Comparison of ENCODE assay signal across 8 mouse cellular contexts in genomic region chr14:61571366-61571765, GRCm38 (mm10). TPM values are rescaled to one million over a fixed set of nuclear protein-coding genes. Genes with fewer than 3 reads are reported as not detected.
A peak's percentile ranks its signal among the peaks of the same experiment; 100 is the strongest.
DNase-seq lines count a peak whose midpoint lies in the region; ATAC-seq lines count a peak whose summit lies in the region.

No protein-coding gene starts in this region.

- peak; percentile 79 for DNase-seq in ES-CJ7 (ENCODE audit: low read depth, low spot score)
- peak; percentile 70 for DNase-seq in adrenal gland, adult 8-10 months
- peak; percentile 85 for DNase-seq in embryonic facial prominence, embryonic 10.5 days (ENCODE audit: low spot score)
- DNase-seq in layer of hippocampus, adult 9-11 months: peak; percentile 76
- DNase-seq in lung, postnatal 4 days: peak; percentile 84 to 89
- DNase-seq in skeletal muscle tissue, adult 2 months (ENCODE audit: low read depth, low spot score): peak; percentile 77

- no peak overlapping the region for H3K9ac ChIP-seq in heart, embryonic 15.5 days

- no peak overlapping the region for H3K4me3 ChIP-seq in embryonic facial prominence, embryonic 10.5 days
- no peak overlapping the region for H3K4me3 ChIP-seq in heart, embryonic 15.5 days

- 18% methylated on average over 4 of the region's 4 CpGs for WGBS in embryonic facial prominence, embryonic 10.5 days
- 8% methylated on average over 4 of the region's 4 CpGs for WGBS in heart, embryonic 15.5 days

- peak overlapping the region; percentile 46 for H3K4me2 ChIP-seq in heart, embryonic 15.5 days

- H3K4me1 ChIP-seq in embryonic facial prominence, embryonic 10.5 days: no peaks in the 10 kb centered on the region
- no peaks in the 10 kb centered on the region for H3K4me1 ChIP-seq in heart, embryonic 15.5 days (replicated peaks)

- ATAC-seq in heart, embryonic 15.5 days (replicated peaks; ENCODE audit: insufficient number of reproducible peaks, insufficient read depth, low FRiP score, low read depth): no peak
- ATAC-seq in activated CD4-positive, CD25-positive, alpha-beta regulatory T cell, adult 4 months: no peak

- no peaks in the 10 kb centered on the region for H3K9me3 ChIP-seq in embryonic facial prominence, embryonic 10.5 days
- no peaks in the 10 kb centered on the region for H3K9me3 ChIP-seq in heart, embryonic 15.5 days (replicated peaks)

- H3K27ac ChIP-seq in embryonic facial prominence, embryonic 10.5 days (replicated peaks): no peak overlapping the region
- no peak overlapping the region for H3K27ac ChIP-seq in heart, embryonic 15.5 days

- no peaks in the 10 kb centered on the region for H3K27me3 ChIP-seq in embryonic facial prominence, embryonic 10.5 days (replicated peaks; ENCODE audit: low read depth, poor library complexity, severe bottlenecking)
- H3K27me3 ChIP-seq in heart, embryonic 15.5 days: no peaks in the 10 kb centered on the region

- H3K36me3 ChIP-seq in embryonic facial prominence, embryonic 10.5 days (replicated peaks): no peaks in the 10 kb centered on the region
- no peaks in the 10 kb centered on the region for H3K36me3 ChIP-seq in heart, embryonic 15.5 days

RNA-seq across cellular contexts. Expression of gene Spryd7, which starts 14.7 kb away (rescaled TPM):
- total RNA-seq in adrenal gland, adult 8-10 months (2022): 10 to 100 TPM; 19.3 to 21.7 (median 19.8) TPM
- polyA plus RNA-seq in embryonic facial prominence, embryonic 10.5 days (2016; fragmentation: Nextera tagmentation; extraction: Ambion mirVana): 15.5 and 16.2 TPM in 2 replicates
- polyA plus RNA-seq in heart, embryonic 15.5 days (2015; fragmentation: Nextera tagmentation; extraction: Ambion mirVana): 23.1 and 24.5 TPM in 2 replicates
- polyA plus RNA-seq in activated CD4-positive, CD25-positive, alpha-beta regulatory T cell, adult 4 months (2017; shearing (Covaris generic)): 1 to 10 TPM; 7.1 to 8.5 TPM

RNA-seq across cellular contexts. Expression of gene Trim13, which starts 26.7 kb away (rescaled TPM):
- 10 to 100 TPM in 2 of 4 experiments, 1 to 10 TPM in 2; 7.8 to 12.4 (median 10.5) TPM for total RNA-seq in adrenal gland, adult 8-10 months (2022)
- 14.4 and 15.1 TPM in 2 replicates for polyA plus RNA-seq in embryonic facial prominence, embryonic 10.5 days (2016; fragmentation: Nextera tagmentation; extraction: Ambion mirVana)
- polyA plus RNA-seq in heart, embryonic 15.5 days (2015; fragmentation: Nextera tagmentation; extraction: Ambion mirVana): 12.7 and 14.1 TPM in 2 replicates
- polyA plus RNA-seq in activated CD4-positive, CD25-positive, alpha-beta regulatory T cell, adult 4 months (2017; shearing (Covaris generic)): 1 to 10 TPM; 5.3 to 8.0 TPM

RNA-seq across cellular contexts. Expression of gene Kcnrg, which starts 35.9 kb away (rescaled TPM):
- under 1 TPM in 3 of 4 experiments, not detected in 1; 0.14 to 0.46 (median 0.25) TPM for total RNA-seq in adrenal gland, adult 8-10 months (2022)
- 0.50 and 0.55 TPM in 2 replicates for polyA plus RNA-seq in embryonic facial prominence, embryonic 10.5 days (2016; fragmentation: Nextera tagmentation; extraction: Ambion mirVana)
- 0.28 and 0.47 TPM in 2 replicates for polyA plus RNA-seq in heart, embryonic 15.5 days (2015; fragmentation: Nextera tagmentation; extraction: Ambion mirVana)
- under 1 TPM; 0.48 to 0.80 TPM for polyA plus RNA-seq in activated CD4-positive, CD25-positive, alpha-beta regulatory T cell, adult 4 months (2017; shearing (Covaris generic))
